Mouse (Mus musculus) lung, postnatal 0 days (tissue): ENCODE results near the gene Neurog1.

Experiments used
- CTCF ChIP-seq: IDR thresholded peaks from 2 replicates; pipeline ENCODE4 v1.5.1; 2016; ENCODE audit warnings: antibody characterized with exemption, mild to moderate bottlenecking
- EP300 ChIP-seq: IDR thresholded peaks from 2 replicates; pipeline ENCODE4 v1.6.1; 2016; ENCODE audit warnings: antibody characterized with exemption, mild to moderate bottlenecking, control low read depth

- TF ChIP-seq CTCF (no peak), EP300 (no peak)
Measured at GRCm38 (mm10) chr13:56251176-56251923, 613 bp downstream of the Neurog1 start.
